Mouse (Mus musculus) kidney, postnatal 4 days (tissue): ENCODE measurements around the gene Tns4.

ENCODE experiments used
- DNase-seq, 2 experiments: peaks; one replicate each; pipeline ENCODE4 v3.0.0; 2021; ENCODE audit warnings: mixed read lengths in 2 of 2

The Tns4 gene

GRCm38 (mm10) chr11:99088486-99088885 lies 620 bp downstream of the Tns4 start:
- no peak for DNase-seq

GRCm38 (mm10) chr11:99084366-99084765 lies 4.7 kb downstream of the Tns4 start:
- no peak for DNase-seq

- DNase-seq = no peak
Measured at GRCm38 (mm10) chr11:99083516-99083915, 5.6 kb downstream of the Tns4 start.

- no peak for DNase-seq
Measured at GRCm38 (mm10) chr11:99082098-99082497, 7.0 kb downstream of the Tns4 start.

- DNase-seq = no peak
Measured at GRCm38 (mm10) chr11:99081566-99081965, 7.5 kb downstream of the Tns4 start.

GRCm38 (mm10) chr11:99080902-99081543 lies 8.1 kb downstream of the Tns4 start:
- DNase-seq = no peak

GRCm38 (mm10) chr11:99077869-99078268 lies 11.2 kb downstream of the Tns4 start:
- DNase-seq = no peak

- DNase-seq = no peak
Measured at GRCm38 (mm10) chr11:99076744-99077319, 12.3 kb downstream of the Tns4 start.

GRCm38 (mm10) chr11:99073781-99074180 lies 15.3 kb downstream of the Tns4 start:
- DNase-seq = no peak

- peak in 1 of 2 experiments; percentile 33 for DNase-seq
Measured at GRCm38 (mm10) chr11:99071866-99072265, 17.2 kb downstream of the Tns4 start.

- no peak for DNase-seq
Measured at GRCm38 (mm10) chr11:99068455-99068854, 20.7 kb downstream of the Tns4 start.

GRCm38 (mm10) chr11:99067591-99067990 lies 21.5 kb downstream of the Tns4 start:
- DNase-seq = no peak

- DNase-seq = peak; percentile 85 to 90
Measured at GRCm38 (mm10) chr11:99065979-99066378, 23.1 kb downstream of the Tns4 start.

GRCm38 (mm10) chr11:99065353-99065752 lies 23.8 kb downstream of the Tns4 start:
- DNase-seq = no peak

GRCm38 (mm10) chr11:99063406-99064131 lies 25.5 kb downstream of the Tns4 start:
- DNase-seq = no peak

- no peak for DNase-seq
Measured at GRCm38 (mm10) chr11:99062661-99063060, 26.4 kb downstream of the Tns4 start.

GRCm38 (mm10) chr11:99060435-99060834 lies 28.7 kb downstream of the Tns4 start:
- peak; percentile 52 to 57 for DNase-seq

- peak; percentile 66 to 74 for DNase-seq
Measured at GRCm38 (mm10) chr11:99055571-99056452, 33.3 kb downstream of the Tns4 start.

- DNase-seq = peak; percentile 64 to 68
Measured at GRCm38 (mm10) chr11:99055143-99055542, 34.0 kb downstream of the Tns4 start.

GRCm38 (mm10) chr11:99047643-99048042 lies 41.5 kb downstream of the Tns4 start:
- DNase-seq = no peak

GRCm38 (mm10) chr11:99047120-99047519 lies 42.0 kb downstream of the Tns4 start:
- DNase-seq = peak; percentile 50 to 64

- peak; percentile 49 to 68 for DNase-seq
Measured at GRCm38 (mm10) chr11:99045159-99045889, 43.8 kb downstream of the Tns4 start.
